Mouse (Mus musculus) ES-E14 (cell line): ENCODE results near the gene Thtpa. TPM values are rescaled to one million over a fixed set of nuclear protein-coding genes. Genes with fewer than 3 reads are reported as not detected.
A peak's percentile ranks its signal among the peaks of the same experiment; 100 is the strongest.

Experiments used
- DNase-seq: peaks from one replicate; pipeline ENCODE4 v3.0.0-alpha.2; 2013; ENCODE audit warnings: low read depth, low spot score
- H3K27ac ChIP-seq: 2 replicates; pipeline ENCODE4 v1.5.1; 2012; ENCODE audit warnings: low read depth, mild to moderate bottlenecking, low read length, moderate library complexity, mixed read lengths; ENCODE audit not compliant: poor library complexity, insufficient read depth, severe bottlenecking
- H3K36me3 ChIP-seq: 2 replicates; pipeline ENCODE4 v1.6.1; 2012; ENCODE audit warnings: mild to moderate bottlenecking, low read length, moderate library complexity, mixed read lengths; ENCODE audit not compliant: control insufficient read depth, poor library complexity, insufficient read depth, severe bottlenecking
- H3K4me1 ChIP-seq, 2 experiments: fragments of 150-350 bp in 1 of 2; sonication (generic) in 1 of 2; 2 replicates each; pipeline ENCODE4 v1.6.1; 2012; ENCODE audit warnings: low read length in 2 of 2, mild to moderate bottlenecking in 1 of 2, mixed read lengths in 1 of 2; ENCODE audit not compliant: control insufficient read depth in 2 of 2, insufficient read depth in 2 of 2, poor library complexity in 1 of 2
- H3K4me3 ChIP-seq, 2 experiments: fragments of 150-350 bp in 1 of 2; sonication (generic) in 1 of 2; 2 replicates each; pipeline ENCODE4 v1.5.1; 2012; ENCODE audit warnings: low read length in 2 of 2, low read depth in 1 of 2, mild to moderate bottlenecking in 1 of 2, mixed read lengths in 1 of 2; ENCODE audit not compliant: insufficient read depth in 1 of 2, poor library complexity in 1 of 2, severe bottlenecking in 1 of 2
- H3K9ac ChIP-seq: 2 replicates; pipeline ENCODE4 v1.6.1; 2012; ENCODE audit warnings: low read depth, mild to moderate bottlenecking, low read length, mixed read lengths; ENCODE audit not compliant: poor library complexity, insufficient read depth, severe bottlenecking
- H3K9me3 ChIP-seq: fragments of 150-350 bp; sonication (generic); 2 replicates; pipeline ENCODE4 v1.6.1; 2012; ENCODE audit warnings: low read depth, mild to moderate bottlenecking, low read length; ENCODE audit not compliant: control insufficient read depth, insufficient read depth
- CHD2 ChIP-seq: IDR thresholded peaks from 2 replicates; pipeline ENCODE4 v1.6.1; 2014; ENCODE audit warnings: mild to moderate bottlenecking, low read depth, low read length, inconsistent platforms
- HCFC1 ChIP-seq: IDR thresholded peaks from 2 replicates; pipeline ENCODE4 v1.6.1; 2012; ENCODE audit warnings: low read length, inconsistent platforms, borderline replicate concordance; ENCODE audit not compliant: insufficient read depth
- MAFK ChIP-seq: IDR thresholded peaks from 2 replicates; pipeline ENCODE4 v1.6.1; 2014; ENCODE audit warnings: mild to moderate bottlenecking, low read depth, low read length, inconsistent platforms; ENCODE audit not compliant: insufficient read depth
- ZC3H11A ChIP-seq: IDR thresholded peaks from 2 replicates; pipeline ENCODE4 v1.6.1; 2012; ENCODE audit warnings: low read depth, mild to moderate bottlenecking, inconsistent platforms, low read length, borderline replicate concordance
- ZNF384 ChIP-seq: IDR thresholded peaks from 2 replicates; pipeline ENCODE4 v1.6.1; 2012; ENCODE audit warnings: low read depth, low read length, inconsistent platforms
- in situ Hi-C, 2 experiments: fragments of 600-800 bp; cut with MboI; formaldehyde crosslinking; loops; one replicate each; pipeline ENCODE4 v1.15.1; 2025; ENCODE audit warnings: low sequenced_read_pairs in 2 of 2, inconsistent platforms in 1 of 2; ENCODE audit not compliant: unreplicated experiment in 2 of 2
- total RNA-seq: library from RNA; depleted of rRNA; stranded (reverse); fragments of 300-350 nt; gene quantifications from 2 replicates; pipeline ENCODE4 v1.2.3, GENCODE M21; 2012; rRNA removed

The Thtpa gene
- total RNA-seq, result 7.9 and 11.9 TPM in 2 replicates

DNA sequence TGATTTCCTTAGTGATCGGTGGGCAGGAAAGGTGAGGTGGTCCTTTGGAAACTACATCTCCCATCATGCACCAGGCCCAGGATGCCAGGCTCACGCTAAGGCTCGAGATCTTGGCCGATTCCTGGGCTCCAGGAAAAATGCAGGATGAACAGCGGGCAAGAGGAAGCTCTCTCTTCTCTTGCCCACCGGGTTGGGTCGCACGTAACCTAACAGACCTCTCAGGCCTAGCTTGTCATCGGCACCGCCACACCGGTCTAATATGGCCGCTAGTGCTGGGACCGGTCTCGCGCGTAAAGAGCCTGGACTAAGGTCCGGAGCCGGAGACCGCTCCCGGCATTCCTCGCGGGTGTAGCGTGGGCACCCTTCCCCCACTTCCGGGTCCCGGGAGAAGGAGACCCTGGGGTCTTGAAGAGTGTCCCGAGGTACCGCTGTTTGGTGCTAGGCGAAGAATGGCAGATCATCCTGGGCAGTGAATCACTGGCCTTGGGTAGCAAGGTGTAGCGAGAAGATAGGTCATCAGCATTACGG lies at the start of gene Thtpa:
Gene Thtpa, plus strand, starts transcription at position 81 of the 528 bp plus-strand sequence.
- no peak for DNase-seq
- peaks cover 6 to 14% of the 10 kb centered on the region in 2 experiments; a peak in 2 of 4 replicates for H3K4me1 ChIP-seq
- H3K36me3 ChIP-seq, result peaks cover 5% of the 10 kb centered on the region; the same call in 1 of the 2 replicates
- H3K4me3 ChIP-seq, result peak within 1 kb of the TSS; percentile 68 to 99
- no peaks in the 10 kb centered on the region for H3K9me3 ChIP-seq
- TF ChIP-seq HCFC1 (peak; percentile 94), MAFK (no peak), CHD2 (peak; percentile 73)
- in situ Hi-C loops, result loop anchor here in 1 of 2 experiments (5.0 kb wide), 1 partner anchor 67 kb away; no protein-coding TSS in a partner anchor
- H3K9ac ChIP-seq, result peak within 1 kb of the TSS; percentile 83
- H3K27ac ChIP-seq, result peak within 1 kb of the TSS; percentile 37

DNA sequence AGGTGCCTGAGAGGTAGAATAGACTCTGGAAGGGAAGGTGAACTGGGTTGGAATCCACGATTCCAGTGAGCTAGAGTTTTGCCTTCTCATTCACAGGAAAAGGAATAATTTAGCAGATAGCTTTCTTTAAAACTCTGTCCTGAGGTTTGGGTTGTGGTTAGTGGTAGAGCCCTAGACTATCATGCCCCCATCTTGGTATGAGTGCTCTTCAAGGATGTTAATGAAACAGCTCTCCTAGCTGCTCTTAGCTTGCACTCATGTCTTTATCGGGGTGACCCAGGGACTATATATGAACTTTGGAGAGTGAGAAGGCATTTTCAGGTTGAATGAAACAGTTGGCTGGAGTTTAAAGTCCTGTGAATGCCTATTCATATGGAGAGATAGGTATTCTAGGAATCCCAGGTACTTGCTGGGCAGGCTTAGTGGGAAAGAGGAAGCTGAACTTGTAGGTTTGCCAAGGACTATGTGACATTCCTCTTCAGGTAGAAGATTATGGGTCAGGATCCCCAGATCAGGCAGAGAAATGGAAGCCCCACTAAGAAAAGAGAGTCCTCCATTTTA lies 46.5 kb upstream of the Thtpa start:
- Histone ChIP-seq H3K4me1 (peaks cover 7 to 16% of the 10 kb centered on the region in 2 experiments; a peak in 3 of 4 replicates), H3K9ac (no peak overlapping the region; the same call in 1 of the 2 replicates), H3K4me3 (no peak overlapping the region; a peak in 1 of 4 replicates), H3K36me3 (no peaks in the 10 kb centered on the region), H3K27ac (peak overlapping the region; percentile 80; the same call in 1 of the 2 replicates), H3K9me3 (no peaks in the 10 kb centered on the region)
- peak; percentile 81; the same call in 1 of the 2 replicates for TF ChIP-seq CHD2
- TF ChIP-seq ZC3H11A, result no peak
- TF ChIP-seq ZNF384, result no peak
- TF ChIP-seq HCFC1, result no peak
- TF ChIP-seq MAFK, result peak; percentile 60; the same call in 1 of the 2 replicates
- in situ Hi-C loops, result no loop called here
- no peak for DNase-seq

DNA sequence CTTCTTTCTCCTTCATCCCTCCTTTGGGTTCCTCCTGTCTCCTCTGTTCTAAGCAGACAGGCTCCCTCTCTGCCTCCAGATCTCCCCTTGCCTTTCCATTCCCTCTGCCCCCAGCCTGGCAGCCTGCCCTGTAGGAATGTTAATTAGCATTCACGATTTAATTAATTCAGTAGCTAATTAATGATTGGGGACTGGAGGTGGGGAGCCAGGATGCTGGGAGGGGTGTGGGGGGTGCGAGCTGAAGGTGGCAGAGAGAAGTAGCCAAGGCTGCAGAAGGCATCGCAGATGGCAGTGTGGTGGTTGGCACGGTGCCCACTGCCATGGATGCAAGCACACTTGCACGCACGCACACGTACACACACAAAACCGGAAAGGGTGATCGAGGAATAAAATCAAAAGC lies 42.1 kb upstream of the Thtpa start:
- no peak overlapping the region for H3K4me3 ChIP-seq
- H3K9me3 ChIP-seq, result no peaks in the 10 kb centered on the region
- no peak overlapping the region for H3K27ac ChIP-seq
- H3K9ac ChIP-seq, result no peak overlapping the region
- peaks cover 7 to 14% of the 10 kb centered on the region in 2 experiments; a peak in 2 of 4 replicates for H3K4me1 ChIP-seq
- TF ChIP-seq MAFK (no peak), CHD2 (no peak), HCFC1 (no peak), ZC3H11A (no peak), ZNF384 (no peak)
- DNase-seq, result no peak
- no peaks in the 10 kb centered on the region for H3K36me3 ChIP-seq
- in situ Hi-C loops, result no loop called here

DNA sequence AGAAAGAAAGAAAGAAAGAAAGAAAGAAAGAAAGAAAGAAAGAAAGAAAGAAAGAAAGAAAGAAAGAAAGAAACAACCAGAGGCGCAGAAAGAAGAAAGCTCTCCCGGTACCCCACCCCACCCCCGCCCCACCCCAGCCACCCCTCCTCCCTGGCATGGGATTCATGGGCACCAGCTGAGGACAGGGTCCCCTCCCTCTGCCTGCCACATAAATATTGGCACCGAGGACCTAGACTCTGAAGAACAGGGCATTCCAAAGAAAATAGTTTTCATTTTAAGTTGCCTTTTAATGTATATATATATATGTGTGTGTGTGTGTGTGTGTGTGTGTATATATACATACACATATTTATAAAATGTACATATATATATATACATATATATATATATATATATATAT lies 41.5 kb upstream of the Thtpa start:
- Histone ChIP-seq H3K4me3 (no peak overlapping the region), H3K27ac (no peak overlapping the region), H3K9ac (no peak overlapping the region), H3K9me3 (no peaks in the 10 kb centered on the region), H3K4me1 (peaks cover 5 to 11% of the 10 kb centered on the region in 2 experiments; a peak in 2 of 4 replicates), H3K36me3 (no peaks in the 10 kb centered on the region)
- TF ChIP-seq ZC3H11A (no peak), HCFC1 (no peak), MAFK (no peak), CHD2 (no peak), ZNF384 (no peak)
- DNase-seq, result no peak
- in situ Hi-C loops, result no loop called here
